Mouse (Mus musculus): ENCODE data around the gene Lss.

Gene Lss

DNA sequence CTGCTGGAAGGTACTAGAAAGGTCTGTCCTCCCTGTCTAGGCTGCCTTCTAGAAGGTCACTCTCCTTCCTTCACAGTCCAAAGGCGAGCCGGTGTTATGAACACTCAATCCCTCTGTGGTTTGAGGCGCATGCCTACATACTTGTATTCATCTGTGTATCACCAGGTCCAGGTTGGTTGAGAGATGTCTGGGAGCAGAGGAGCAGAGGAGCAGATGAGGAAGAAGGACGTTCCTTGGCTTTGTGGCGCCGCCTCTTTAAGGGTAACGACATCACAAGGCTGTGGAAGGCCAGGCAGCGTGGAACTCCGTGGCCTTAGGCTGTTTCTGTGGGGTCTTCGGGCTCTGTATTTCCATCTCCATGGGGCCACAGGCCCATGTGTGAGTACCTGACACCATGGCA, 30.6 kb downstream of the Lss start, which contains the start of gene Spatc1l:
Gene Spatc1l (plus strand): TSS at position 301 of the 400 bp plus-strand sequence.
- DNase-seq (ENCODE audit: low spot score in 2 of 2): no peak

GRCm38 (mm10) chr10:76569996-76570685, 38.8 kb downstream of the Lss start:
- DNase-seq (ENCODE audit: low spot score in 2 of 2): no peak

- DNase-seq (ENCODE audit: low spot score in 2 of 2): no peak
These were observed 39.7 kb downstream of the Lss start for GRCm38 (mm10) chr10:76571070-76571469.

DNA sequence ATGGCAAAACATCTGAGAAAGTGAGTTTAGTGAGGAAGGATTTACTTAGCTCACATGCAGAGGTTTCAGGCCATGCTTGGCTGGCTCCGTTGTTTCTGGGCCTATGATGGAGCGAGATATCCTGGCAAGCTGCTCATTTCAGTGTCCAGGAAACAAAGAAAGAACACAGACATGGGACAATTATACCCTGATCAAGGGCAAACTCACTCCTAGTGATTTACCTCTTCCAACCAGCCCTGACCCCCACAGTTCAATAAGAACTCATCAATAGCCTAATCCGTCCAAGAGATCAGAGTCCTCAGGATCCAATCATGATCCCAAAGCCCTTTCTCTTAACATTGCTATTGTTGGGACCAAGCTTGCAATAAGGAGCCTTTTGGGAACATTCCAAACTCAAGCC, 40.8 kb downstream of the Lss start:
- no peak for DNase-seq (ENCODE audit: low spot score in 2 of 2)

- DNase-seq (ENCODE audit: low spot score in 2 of 2): no peak
These were observed 44.0 kb downstream of the Lss start, which contains the start of gene Ftcd for GRCm38 (mm10) chr10:76575374-76575773. Gene Ftcd (plus strand): TSS chr10:76575648.

DNA sequence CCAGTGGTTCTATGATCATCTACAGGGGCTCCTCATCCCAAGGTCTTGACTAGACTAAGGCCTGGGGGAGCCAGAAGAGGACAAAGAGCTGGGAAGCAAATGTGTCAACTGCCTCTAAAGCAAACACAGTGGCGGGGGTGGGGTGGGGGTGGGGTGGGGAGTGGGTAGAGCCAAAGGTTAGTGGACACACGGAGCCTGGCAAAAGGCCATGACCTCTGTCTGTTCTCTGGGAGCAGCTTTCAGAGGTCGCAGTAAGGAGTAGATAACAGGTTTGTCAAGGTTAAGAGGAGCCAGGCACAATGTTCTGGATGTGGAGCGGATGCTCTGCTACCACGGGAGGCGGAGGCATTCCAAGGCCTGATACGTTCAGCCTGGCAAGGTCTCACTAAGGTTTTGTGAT, 45.5 kb downstream of the Lss start:
- DNase-seq (ENCODE audit: low spot score in 2 of 2): no peak

- no peak for DNase-seq (ENCODE audit: low spot score in 2 of 2)
These were observed 52.8 kb downstream of the Lss start for GRCm38 (mm10) chr10:76584138-76584537.

GRCm38 (mm10) chr10:76586190-76586589, 54.8 kb downstream of the Lss start:
- no peak for DNase-seq (ENCODE audit: low spot score in 2 of 2)

- DNase-seq (ENCODE audit: low spot score in 2 of 2): no peak
These were observed 58.8 kb downstream of the Lss start for GRCm38 (mm10) chr10:76590197-76590596.

DNA sequence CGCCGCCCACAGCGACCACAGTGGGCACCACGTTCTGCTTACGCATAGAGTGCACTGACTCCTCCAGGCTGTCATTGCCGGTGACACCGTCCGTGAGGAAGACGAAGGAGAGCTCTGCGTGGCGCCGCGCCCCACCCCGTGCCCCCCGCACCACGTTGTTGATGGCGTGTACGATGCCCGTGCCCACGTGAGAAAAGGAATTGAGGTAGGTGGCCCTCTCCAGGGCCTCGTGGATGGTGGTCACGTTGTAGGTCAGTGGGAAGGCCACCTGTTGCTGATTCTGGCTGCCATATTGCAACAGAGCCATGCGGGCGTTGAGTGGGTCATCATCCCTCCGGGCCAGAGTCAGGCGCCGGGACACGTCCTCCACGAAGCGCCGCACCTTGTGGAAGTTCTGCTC, 65.0 kb downstream of the Lss start:
- DNase-seq (ENCODE audit: low spot score in 2 of 2): no peak

- DNase-seq (ENCODE audit: low spot score in 2 of 2): no peak
These were observed 71.3 kb downstream of the Lss start for GRCm38 (mm10) chr10:76602690-76603089.

All from right cerebral cortex, postnatal 36 days (tissue).